Mouse (Mus musculus) cerebellum, adult 2 months (tissue): Measurements from ENCODE around the gene Fam155a.
"Not testable (repeated sequence)": the region's sequence is repeated elsewhere in the genome, so short reads cannot be mapped to it uniquely, and the experiment has no call there.

Experiments
- CTCF ChIP-seq: fragments of 200-500 bp; IDR thresholded peaks from 2 replicates; pipeline ENCODE4 v1.5.1; 2011; ENCODE audit warnings: low read depth, mild to moderate bottlenecking, control low read depth, low read length, moderate library complexity, borderline replicate concordance; ENCODE audit not compliant: insufficient read depth
- POLR2A ChIP-seq: fragments of 200-500 bp; IDR thresholded peaks from 2 replicates; pipeline ENCODE4 v1.6.1; 2011; ENCODE audit warnings: low read length, control low read depth, borderline replicate concordance; ENCODE audit not compliant: insufficient read depth

GRCm38 (mm10) chr8:9390229-9390628 is 380.7 kb downstream of the Fam155a start:
- TF ChIP-seq CTCF, POLR2A: not testable (repeated sequence)
